Mouse (Mus musculus) cerebellum, postnatal 14 days (tissue): Measurements from ENCODE around the gene Rpl36.

Experiments used
- DNase-seq, 2 experiments: peaks; one replicate each; pipeline ENCODE4 v3.0.0; 2021; ENCODE audit warnings: mixed read lengths in 2 of 2

Rpl36 gene

DNA sequence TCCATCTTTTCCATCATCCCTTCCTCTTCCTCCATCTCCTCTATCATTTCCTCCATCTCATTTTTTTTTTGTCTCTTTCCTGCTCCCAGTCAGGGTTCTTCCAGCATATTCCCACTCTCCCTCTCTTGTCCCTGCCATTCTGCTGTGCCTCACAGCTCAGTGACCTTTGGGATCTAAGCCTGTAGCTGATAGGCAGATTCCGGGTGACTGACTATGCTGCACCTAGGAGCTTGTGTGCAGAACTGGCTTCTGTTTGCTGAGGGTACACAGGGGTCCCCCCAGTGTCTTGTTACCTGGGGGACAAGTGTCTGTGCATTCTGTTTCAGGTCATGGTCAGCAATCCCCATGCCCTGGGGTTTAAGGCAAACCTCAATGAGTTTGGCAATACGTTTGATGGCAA is 41.6 kb downstream of the Rpl36 start:
- DNase-seq: no peak

GRCm38 (mm10) chr17:56655311-56655710 is 42.1 kb downstream of the Rpl36 start:
- no peak for DNase-seq

GRCm38 (mm10) chr17:56656171-56656570 is 43.0 kb downstream of the Rpl36 start:
- DNase-seq: no peak

DNA sequence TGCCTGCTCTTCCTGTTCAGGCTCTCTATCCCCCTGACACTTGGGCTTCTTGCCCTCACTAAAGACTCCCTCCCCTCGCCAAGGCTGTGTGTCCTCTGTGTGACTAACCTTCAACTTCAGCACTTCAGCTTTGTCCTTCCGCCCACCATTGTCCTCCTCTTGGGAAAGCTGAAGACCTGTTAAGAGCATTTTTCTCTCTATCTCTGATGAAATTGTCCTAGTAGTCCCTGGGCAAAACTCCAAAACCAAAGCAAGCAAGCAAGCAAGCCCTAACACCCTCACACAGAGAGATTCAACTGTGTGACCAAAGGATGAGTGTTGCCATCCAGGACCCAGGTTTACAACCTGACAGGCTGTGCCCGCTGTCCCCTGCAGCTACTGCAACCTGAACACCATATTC is 50.4 kb downstream of the Rpl36 start:
- no peak for DNase-seq
